Mouse (Mus musculus) C2C12 (cell line): ENCODE data around the gene Hes2. TPM values are rescaled to one million over a fixed set of nuclear protein-coding genes. Genes with fewer than 3 reads are reported as not detected.
A peak's percentile ranks its signal among the peaks of the same experiment; 100 is the strongest.

Source experiments
- H3K27me3 ChIP-seq: one replicate; pipeline ENCODE4 v1.6.1; 2011; ENCODE audit not compliant: control insufficient read depth, insufficient read depth, insufficient read length
- H3K36me3 ChIP-seq: one replicate; pipeline ENCODE4 v1.6.1; 2011; ENCODE audit not compliant: control insufficient read depth, insufficient read depth
- H3K4me3 ChIP-seq: one replicate; pipeline ENCODE4 v1.5.1; 2011; ENCODE audit warnings: mild to moderate bottlenecking, control low read depth; ENCODE audit not compliant: poor library complexity, insufficient read depth, severe bottlenecking
- H3K79me2 ChIP-seq: one replicate; pipeline ENCODE4 v1.6.1; 2011; ENCODE audit not compliant: control insufficient read depth, insufficient read depth
- H3K79me3 ChIP-seq: one replicate; pipeline ENCODE4 v1.6.1; 2011; ENCODE audit warnings: low read depth, control low read depth
- H3ac ChIP-seq: one replicate; pipeline ENCODE3; 2011; ENCODE audit warnings: low read depth; ENCODE audit not compliant: control insufficient read depth, insufficient read length
- CEBPB ChIP-seq: IDR thresholded peaks from one replicate; pipeline ENCODE4 v1.6.1; 2011; ENCODE audit warnings: low read depth, mild to moderate bottlenecking, control low read depth, moderate library complexity
- CTCF ChIP-seq: IDR thresholded peaks from one replicate; pipeline ENCODE4 v1.5.1; 2011; ENCODE audit not compliant: control insufficient read depth, insufficient read depth, insufficient read length
- FOSL1 ChIP-seq: IDR thresholded peaks from one replicate; pipeline ENCODE4 v1.8.0; 2011; ENCODE audit warnings: mild to moderate bottlenecking, low read length; ENCODE audit not compliant: poor library complexity, insufficient read depth, severe bottlenecking
- MAX ChIP-seq: IDR thresholded peaks from one replicate; pipeline ENCODE4 v1.6.1; 2011; ENCODE audit warnings: mild to moderate bottlenecking, control low read depth
- MYOD1 ChIP-seq: IDR thresholded peaks from one replicate; pipeline ENCODE4 v1.6.1; 2011; ENCODE audit warnings: low read depth; ENCODE audit not compliant: control insufficient read depth, insufficient read length
- MYOG ChIP-seq: IDR thresholded peaks from one replicate; pipeline ENCODE4 v1.6.1; 2011; ENCODE audit not compliant: control insufficient read depth, insufficient read length; ENCODE audit errors: extremely low read depth
- USF1 ChIP-seq: IDR thresholded peaks from one replicate; pipeline ENCODE4 v1.6.1; 2011; ENCODE audit warnings: low read depth, mild to moderate bottlenecking, control low read depth, moderate library complexity
- polyA plus RNA-seq: library from polyadenylated mRNA; unstranded; fragments of >200 nt; fragmentation: generic; extraction: Trizol; gene quantifications from one replicate; pipeline ENCODE4 v1.2.1, GENCODE M21; 2012; ENCODE audit warnings: missing spikeins

Gene Hes2
- polyA plus RNA-seq, 1 experiment = not detected

DNA sequence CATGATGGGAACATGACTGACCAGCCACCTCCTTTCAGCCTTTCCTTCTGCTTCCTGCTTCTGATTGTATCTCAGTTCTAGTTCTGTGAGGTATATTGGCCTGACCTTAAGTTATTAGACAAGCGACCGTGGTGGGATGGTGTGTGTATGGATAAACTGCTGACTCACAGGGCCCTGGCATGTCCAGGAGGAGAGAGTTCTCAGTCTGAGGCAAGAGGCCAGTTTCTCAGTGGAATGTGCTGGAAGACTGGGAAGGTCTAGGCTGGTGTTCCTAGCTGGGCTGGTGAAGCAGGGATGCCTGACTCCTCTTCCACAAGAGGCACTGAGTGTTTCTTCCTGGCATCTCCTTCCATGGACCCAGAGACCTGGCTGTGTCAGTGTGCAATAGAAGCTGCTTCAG is 4.1 kb downstream of the Hes2 start:
- no peaks in the 10 kb centered on the region for H3K79me2 ChIP-seq
- H3K36me3 ChIP-seq = no peaks in the 10 kb centered on the region
- no peak for TF ChIP-seq MYOG
- TF ChIP-seq CTCF = no peak
- no peak for TF ChIP-seq USF1
- no peak for TF ChIP-seq MYOD1
- TF ChIP-seq MAX = no peak
- TF ChIP-seq FOSL1 = no peak
- TF ChIP-seq CEBPB = no peak
- H3ac ChIP-seq = no peak overlapping the region
- no peaks in the 10 kb centered on the region for H3K79me3 ChIP-seq
- peaks cover 41% of the 10 kb centered on the region for H3K27me3 ChIP-seq
- H3K4me3 ChIP-seq = no peak overlapping the region

DNA sequence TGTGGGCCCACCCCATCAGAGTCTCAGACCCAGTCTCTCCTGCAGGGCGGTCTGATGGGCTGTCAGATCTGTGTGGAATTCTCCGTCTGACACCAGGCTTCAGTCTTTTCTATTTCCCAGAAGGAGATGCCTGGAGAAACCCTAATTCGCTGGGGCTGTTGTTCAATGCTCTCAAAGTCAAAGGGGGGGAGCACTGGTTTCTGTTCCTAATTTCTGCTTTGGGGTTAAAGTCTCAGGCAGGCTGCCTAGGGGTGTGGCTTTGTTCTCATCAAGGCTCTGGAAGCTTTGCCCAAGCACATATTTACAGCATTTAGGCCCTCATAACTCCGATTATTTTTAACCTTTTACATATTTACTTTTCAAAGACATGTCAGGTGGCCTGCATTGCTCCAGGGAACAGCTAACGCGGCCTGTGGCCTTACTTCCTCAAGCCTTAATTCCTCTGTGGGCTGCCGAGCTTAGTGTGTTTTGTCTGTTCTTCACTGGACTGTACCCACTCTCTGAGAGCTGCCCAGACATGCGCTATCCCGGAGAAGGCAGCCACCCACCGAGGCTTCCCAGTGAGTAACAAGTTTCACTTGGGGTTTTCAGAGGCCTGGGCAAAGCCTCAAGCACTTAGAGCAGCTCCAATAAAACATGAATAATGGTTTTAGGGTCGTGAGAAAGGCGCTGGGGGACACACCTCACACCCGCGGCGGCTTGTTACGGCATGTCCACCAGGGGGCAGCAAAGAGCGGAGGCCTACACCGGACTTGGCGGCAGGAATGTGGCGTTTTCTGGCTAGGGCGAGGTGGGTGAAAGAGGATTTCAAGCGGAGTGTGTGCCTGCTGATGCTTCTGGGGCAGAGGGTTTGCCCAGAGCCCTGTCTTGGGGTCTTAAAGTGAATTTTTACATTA is 6.6 kb downstream of the Hes2 start:
- Histone ChIP-seq H3K36me3 (no peaks in the 10 kb centered on the region), H3K79me3 (no peaks in the 10 kb centered on the region), H3K27me3 (peaks cover 26% of the 10 kb centered on the region), H3ac (no peak overlapping the region), H3K4me3 (no peak overlapping the region), H3K79me2 (no peaks in the 10 kb centered on the region)
- TF ChIP-seq CTCF (peak; percentile 73), MYOD1 (no peak), MAX (no peak), MYOG (no peak), USF1 (no peak), CEBPB (no peak), FOSL1 (no peak)

DNA sequence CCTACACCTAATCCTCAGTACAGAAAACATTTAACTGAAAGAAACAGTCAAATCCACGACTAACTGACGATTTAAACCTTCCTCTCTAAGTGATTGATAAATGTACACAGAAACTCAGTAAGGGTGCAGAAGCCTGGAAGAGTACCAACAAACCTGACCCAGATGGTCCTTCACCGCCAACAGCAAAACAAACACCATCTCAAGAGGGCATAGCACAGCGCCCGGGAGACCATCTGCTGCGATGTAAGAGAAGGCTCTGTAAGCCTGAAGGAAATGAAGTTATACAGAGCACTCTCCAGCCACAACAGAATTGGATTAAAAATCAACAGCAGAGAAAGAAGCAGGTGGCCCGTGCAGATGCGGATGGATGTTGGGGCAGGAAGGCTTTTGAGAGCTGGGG is 9.4 kb downstream of the Hes2 start:
- Histone ChIP-seq H3ac (no peak overlapping the region), H3K36me3 (no peaks in the 10 kb centered on the region), H3K79me2 (no peaks in the 10 kb centered on the region), H3K27me3 (peaks cover 10% of the 10 kb centered on the region), H3K79me3 (no peaks in the 10 kb centered on the region), H3K4me3 (no peak overlapping the region)
- TF ChIP-seq CTCF (no peak), USF1 (no peak), MYOD1 (no peak), FOSL1 (no peak), MAX (no peak), MYOG (no peak), CEBPB (no peak)

DNA sequence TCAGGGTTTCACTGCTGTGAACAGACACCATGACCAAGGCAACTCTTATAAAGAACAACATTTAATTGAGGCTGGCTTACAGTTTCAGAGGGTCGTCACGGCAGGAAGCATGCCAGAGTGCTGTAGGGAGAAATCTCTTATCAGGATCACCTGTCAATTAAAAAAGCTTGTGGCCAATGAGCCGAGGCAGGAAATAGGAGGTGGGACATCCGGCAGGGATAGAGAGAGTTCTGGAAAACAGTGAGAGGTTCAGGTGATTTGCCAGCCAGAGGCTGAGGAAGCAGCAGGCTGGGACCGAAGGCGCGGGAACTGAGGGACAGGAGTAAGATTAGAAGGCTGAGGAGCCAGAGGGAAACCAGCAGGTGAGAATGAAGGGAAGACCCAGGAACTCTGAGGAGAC is 10.4 kb downstream of the Hes2 start:
- no peak for TF ChIP-seq FOSL1
- TF ChIP-seq MYOG = no peak
- no peak for TF ChIP-seq MYOD1
- Histone ChIP-seq H3K36me3 (no peaks in the 10 kb centered on the region), H3K27me3 (peaks cover 10% of the 10 kb centered on the region), H3K79me3 (no peaks in the 10 kb centered on the region), H3K4me3 (no peak overlapping the region), H3ac (no peak overlapping the region), H3K79me2 (no peaks in the 10 kb centered on the region)

DNA sequence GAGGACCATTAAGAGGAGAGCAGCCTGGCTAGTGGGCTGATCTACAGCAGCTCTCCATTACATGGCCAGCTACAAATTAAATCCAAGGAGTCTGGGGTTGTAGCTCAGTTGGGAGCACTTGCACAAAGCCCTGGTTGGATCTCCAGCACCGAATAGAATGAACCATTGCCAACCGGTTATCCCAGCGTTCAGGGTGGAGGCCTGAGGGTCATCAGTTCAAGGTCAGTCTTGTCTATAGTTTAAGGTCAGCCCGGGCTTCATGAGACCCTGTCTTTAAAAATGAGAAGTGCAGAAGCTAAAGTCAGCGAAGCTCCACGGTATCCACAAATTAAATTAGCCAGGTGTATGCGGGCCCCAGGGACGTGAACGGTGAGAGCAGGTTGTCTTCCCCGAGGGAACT is 11.6 kb downstream of the Hes2 start:
- H3K79me2 ChIP-seq = no peaks in the 10 kb centered on the region
- TF ChIP-seq MYOD1 (no peak), FOSL1 (no peak), CTCF (no peak), MAX (no peak), MYOG (no peak), CEBPB (no peak), USF1 (no peak)
- no peak overlapping the region for H3K4me3 ChIP-seq
- no peaks in the 10 kb centered on the region for H3K79me3 ChIP-seq
- no peaks in the 10 kb centered on the region for H3K36me3 ChIP-seq
- peaks cover 10% of the 10 kb centered on the region for H3K27me3 ChIP-seq
- H3ac ChIP-seq = no peak overlapping the region

DNA sequence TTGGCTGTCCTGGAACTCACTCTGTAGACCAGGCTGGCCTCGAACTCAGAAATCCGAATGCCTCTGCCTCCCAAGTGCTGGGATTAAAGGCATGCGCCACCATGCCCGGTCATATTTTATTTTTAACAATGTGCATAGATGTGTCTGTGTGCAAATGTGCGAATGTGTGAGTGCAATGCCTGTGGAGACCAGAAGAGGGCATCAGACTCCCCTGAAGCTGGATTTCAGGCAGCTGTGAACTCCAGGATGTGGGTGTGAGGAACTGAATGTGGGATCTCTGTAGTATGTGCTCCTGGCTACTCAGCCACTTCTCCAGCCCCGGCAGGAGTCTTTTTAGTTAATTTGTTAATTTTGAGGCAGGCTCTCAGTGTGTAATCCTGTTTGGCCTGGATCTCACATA is 12.9 kb downstream of the Hes2 start:
- no peaks in the 10 kb centered on the region for H3K79me2 ChIP-seq
- peaks cover 10% of the 10 kb centered on the region for H3K27me3 ChIP-seq
- no peak for TF ChIP-seq FOSL1
- TF ChIP-seq CTCF = no peak
- TF ChIP-seq CEBPB = no peak
- TF ChIP-seq MYOG = no peak
- H3K79me3 ChIP-seq = no peaks in the 10 kb centered on the region
- H3K36me3 ChIP-seq = no peaks in the 10 kb centered on the region
- no peak overlapping the region for H3K4me3 ChIP-seq
- H3ac ChIP-seq = no peak overlapping the region
